Mouse (Mus musculus) bone marrow, adult 2 months (tissue): ENCODE results near the gene Stk16.

Experiments
- CTCF ChIP-seq: fragments of 200-500 bp; IDR thresholded peaks from 2 replicates; pipeline ENCODE4 v1.5.1; 2011; ENCODE audit warnings: low read length, control low read depth; ENCODE audit not compliant: control insufficient read depth, insufficient read depth
- POLR2A ChIP-seq: fragments of 200-500 bp; IDR thresholded peaks from 2 replicates; pipeline ENCODE4 v1.6.1; 2011; ENCODE audit warnings: low read depth, mild to moderate bottlenecking, control low read depth, low read length, borderline replicate concordance; ENCODE audit not compliant: control insufficient read depth

- TF ChIP-seq POLR2A = no peak
- no peak for TF ChIP-seq CTCF
Measured at GRCm38 (mm10) chr1:75252308-75252707, 41.7 kb downstream of the Stk16 start.
